Mouse (Mus musculus): ENCODE data around the gene Gbp4.

GRCm38 (mm10) chr5:105181446-105181845, 42.1 kb upstream of the Gbp4 start:
- TF ChIP-seq CTCF (IDR thresholded peaks at IDR 0.05; ENCODE audit: borderline replicate concordance, extremely low read depth, insufficient read depth, insufficient read length) (no peak), POLR2A (IDR thresholded peaks at IDR 0.05; ENCODE audit: borderline replicate concordance, extremely low read depth, insufficient read depth, insufficient read length, poor library complexity, severe bottlenecking) (no peak)
